Mouse (Mus musculus): ENCODE results near the gene Gpr63. TPM values are rescaled to one million over a fixed set of nuclear protein-coding genes. Genes with fewer than 3 reads are reported as not detected.
A peak's percentile ranks its signal among the peaks of the same experiment; 100 is the strongest.

Gpr63 gene
- polyA plus RNA-seq (2015; fragmentation: Nextera tagmentation; extraction: Ambion mirVana), result 1.3 and 1.5 TPM in 2 replicates

DNA sequence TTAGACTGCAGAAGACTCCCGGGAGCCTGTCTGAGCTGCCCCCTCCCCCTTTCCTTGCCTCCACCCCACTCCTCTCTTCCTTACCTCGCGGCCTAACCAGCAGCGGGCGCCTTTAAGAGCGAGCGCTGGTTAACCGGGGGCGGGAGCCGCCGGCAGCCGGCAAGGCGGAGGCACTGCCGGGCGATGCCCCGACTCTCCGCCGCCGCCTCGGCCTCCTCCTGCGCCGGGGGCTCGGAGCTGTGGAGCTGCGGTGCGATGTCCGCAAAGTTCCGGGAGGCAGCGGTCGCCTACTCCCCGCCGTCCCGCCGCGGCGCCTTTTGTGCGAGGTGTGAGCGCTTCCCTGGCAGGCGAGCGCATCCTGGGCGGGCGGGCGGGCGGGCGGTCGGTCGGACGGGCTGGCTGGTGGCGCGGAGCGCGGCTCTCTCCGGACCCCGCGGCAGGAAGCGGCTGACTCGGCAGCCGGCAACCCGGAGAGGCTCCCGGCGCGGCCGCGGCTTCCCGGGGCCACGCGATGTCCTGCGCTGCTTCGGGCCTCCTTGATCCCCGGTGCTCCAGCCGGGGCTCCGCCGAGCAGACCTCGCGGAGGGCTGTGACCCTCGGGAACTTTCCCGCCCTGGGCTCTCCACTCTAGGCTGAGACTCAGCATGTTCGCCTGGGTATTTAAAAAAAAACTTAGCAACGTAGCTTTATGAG lies at the start of gene Gpr63:
Gpr63 (plus strand) TSS at position 109 of the 693 bp plus-strand sequence.
- Histone ChIP-seq H3K27me3 (ENCODE audit: control insufficient read depth, insufficient read depth, low read depth, low read length) (no peaks in the 10 kb centered on the region), H3K4me3 (ENCODE audit: low read depth, low read length) (peak within 1 kb of the TSS; percentile 79), H3K4me2 (ENCODE audit: low read length) (peak within 1 kb of the TSS; percentile 80), H3K27ac (ENCODE audit: low read length) (peak within 1 kb of the TSS; percentile 93), H3K4me1 (ENCODE audit: control insufficient read depth, insufficient read depth, low read length) (peaks cover 12% of the 10 kb centered on the region; the same call in 1 of the 2 replicates), H3K9ac (ENCODE audit: low read depth, low read length) (peak within 1 kb of the TSS; percentile 91), H3K36me3 (ENCODE audit: control insufficient read depth, insufficient read depth, low read length) (no peaks in the 10 kb centered on the region), H3K9me3 (replicated peaks; ENCODE audit: control insufficient read depth, low read length, poor library complexity, severe bottlenecking) (no peaks in the 10 kb centered on the region)
- under 1% methylated on average over 64 of the region's 78 CpGs for WGBS
- peak; percentile 98 for ATAC-seq

DNA sequence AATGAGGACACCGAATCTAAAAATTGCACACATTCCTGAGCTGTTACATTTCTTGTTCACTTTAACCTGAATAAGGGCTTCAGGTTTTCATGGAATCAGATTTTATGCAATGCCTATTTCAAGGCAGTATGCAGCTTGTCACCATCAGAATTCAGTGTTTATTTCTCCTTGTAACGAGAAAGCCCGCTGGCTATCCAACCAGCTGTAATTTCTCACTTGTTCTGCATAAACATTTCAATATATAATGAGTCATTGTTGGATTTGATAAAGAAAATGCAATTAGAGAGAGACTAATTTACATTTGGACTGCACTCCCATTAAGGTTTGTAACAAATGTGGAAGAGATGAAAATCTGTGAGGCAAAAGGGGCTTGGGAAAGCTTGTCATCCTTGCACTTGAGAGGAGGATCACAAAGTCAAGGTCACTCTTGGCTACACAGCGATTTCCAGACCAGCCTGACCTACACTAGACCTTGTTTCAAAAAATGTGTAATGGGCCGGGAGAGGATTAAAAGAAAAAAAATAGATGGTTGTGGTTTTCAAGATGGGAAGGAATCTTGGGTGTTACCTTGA lies 46.1 kb upstream of the Gpr63 start:
- 71% methylated on average over 5 of the region's 5 CpGs for WGBS
- no peak overlapping the region for H3K4me2 ChIP-seq (ENCODE audit: low read length)
- no peak for ATAC-seq

DNA sequence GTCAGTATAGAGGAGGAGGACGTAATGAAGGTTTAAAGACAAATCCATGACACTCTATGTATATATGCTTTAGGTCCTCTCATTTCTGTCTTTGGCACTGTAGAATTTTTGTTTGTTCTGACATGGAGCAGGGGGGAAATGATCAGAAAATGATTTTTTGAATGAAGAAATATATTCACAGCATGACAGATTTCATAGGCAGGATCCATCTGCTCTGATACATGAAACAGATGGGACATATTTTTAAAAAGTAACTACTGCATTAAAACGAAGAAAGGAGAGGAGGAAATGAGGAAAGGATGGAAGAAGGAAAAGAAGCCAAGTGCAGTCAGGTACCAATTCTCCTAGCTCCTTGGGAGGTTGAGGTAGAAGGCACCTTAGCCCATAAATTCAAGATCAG lies 41.5 kb upstream of the Gpr63 start:
- Histone ChIP-seq H3K27me3 (ENCODE audit: control insufficient read depth, insufficient read depth, low read depth, low read length) (no peaks in the 10 kb centered on the region), H3K4me1 (ENCODE audit: control insufficient read depth, insufficient read depth, low read length) (no peaks in the 10 kb centered on the region), H3K4me3 (ENCODE audit: low read depth, low read length) (no peak overlapping the region), H3K9me3 (replicated peaks; ENCODE audit: control insufficient read depth, low read length, poor library complexity, severe bottlenecking) (no peaks in the 10 kb centered on the region), H3K27ac (ENCODE audit: low read length) (no peak overlapping the region), H3K4me2 (ENCODE audit: low read length) (no peak overlapping the region), H3K9ac (ENCODE audit: low read depth, low read length) (no peak overlapping the region), H3K36me3 (ENCODE audit: control insufficient read depth, insufficient read depth, low read length) (no peaks in the 10 kb centered on the region)
- WGBS, result 77% methylated on average over 2 of the region's 2 CpGs
- ATAC-seq, result no peak

More for the DNA sequence above, 46.1 kb upstream of the Gpr63 start:
- H3K27me3 ChIP-seq (ENCODE audit: control insufficient read depth, insufficient read depth, low read depth, low read length), result no peaks in the 10 kb centered on the region
- H3K27ac ChIP-seq (ENCODE audit: low read length), result no peak overlapping the region
- H3K36me3 ChIP-seq (ENCODE audit: control insufficient read depth, insufficient read depth, low read length), result no peaks in the 10 kb centered on the region
- no peaks in the 10 kb centered on the region for H3K4me1 ChIP-seq (ENCODE audit: control insufficient read depth, insufficient read depth, low read length)
- no peak overlapping the region for H3K9ac ChIP-seq (ENCODE audit: low read depth, low read length)
- H3K4me3 ChIP-seq (ENCODE audit: low read depth, low read length), result no peak overlapping the region
- no peaks in the 10 kb centered on the region for H3K9me3 ChIP-seq (replicated peaks; ENCODE audit: control insufficient read depth, low read length, poor library complexity, severe bottlenecking)

DNA sequence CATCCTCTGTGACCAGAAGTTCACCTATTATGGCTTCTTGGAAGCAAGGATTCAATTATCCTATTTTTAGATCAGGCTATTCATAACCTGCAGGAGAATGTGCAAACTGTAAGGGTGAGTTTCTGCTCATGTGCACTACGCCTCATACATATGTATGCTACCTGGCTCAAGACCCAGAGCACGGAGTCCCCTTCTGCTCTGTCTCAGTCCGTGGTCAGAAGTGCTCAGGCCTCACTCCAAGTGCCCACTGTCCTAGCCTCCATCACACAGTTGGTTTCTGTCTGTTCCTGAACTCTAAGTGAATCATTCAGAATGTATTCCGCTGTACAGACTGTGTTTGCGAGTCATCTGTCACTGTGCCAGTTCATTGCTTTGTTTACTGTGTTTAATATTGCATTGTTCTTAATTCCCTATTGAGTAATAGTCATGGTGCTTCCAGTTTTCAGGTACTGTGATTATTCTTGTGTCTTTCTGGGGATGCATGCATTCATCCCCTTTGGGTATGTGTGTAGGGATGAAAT lies 37.9 kb upstream of the Gpr63 start:
- no peaks in the 10 kb centered on the region for H3K4me1 ChIP-seq (ENCODE audit: control insufficient read depth, insufficient read depth, low read length)
- H3K4me2 ChIP-seq (ENCODE audit: low read length), result no peak overlapping the region
- H3K27me3 ChIP-seq (ENCODE audit: control insufficient read depth, insufficient read depth, low read depth, low read length), result no peaks in the 10 kb centered on the region
- ATAC-seq, result no peak
- 86% methylated on average over 5 of the region's 5 CpGs for WGBS
- no peaks in the 10 kb centered on the region for H3K9me3 ChIP-seq (replicated peaks; ENCODE audit: control insufficient read depth, low read length, poor library complexity, severe bottlenecking)
- no peak overlapping the region for H3K9ac ChIP-seq (ENCODE audit: low read depth, low read length)
- H3K27ac ChIP-seq (ENCODE audit: low read length), result no peak overlapping the region
- H3K36me3 ChIP-seq (ENCODE audit: control insufficient read depth, insufficient read depth, low read length), result no peaks in the 10 kb centered on the region
- no peak overlapping the region for H3K4me3 ChIP-seq (ENCODE audit: low read depth, low read length)

DNA sequence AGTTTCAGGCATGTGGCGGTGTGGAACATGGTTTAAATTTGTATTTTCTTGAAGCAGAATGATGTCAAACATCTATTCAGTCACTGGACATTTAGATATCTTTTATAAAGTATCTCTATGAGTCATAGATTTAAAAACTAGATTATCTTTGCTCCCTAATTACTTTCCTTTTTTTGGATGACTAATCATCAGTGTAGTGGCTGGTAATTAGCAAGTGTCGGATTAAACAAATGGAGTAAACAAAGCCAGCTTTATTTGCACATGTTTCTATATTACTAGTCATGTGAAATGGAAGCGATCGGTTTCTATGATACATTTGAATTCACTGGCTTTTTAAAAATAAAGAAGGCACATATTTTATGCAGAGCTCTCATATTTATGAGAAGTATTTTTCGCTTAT lies 37.3 kb upstream of the Gpr63 start:
- Histone ChIP-seq H3K27me3 (ENCODE audit: control insufficient read depth, insufficient read depth, low read depth, low read length) (no peaks in the 10 kb centered on the region), H3K4me3 (ENCODE audit: low read depth, low read length) (no peak overlapping the region), H3K36me3 (ENCODE audit: control insufficient read depth, insufficient read depth, low read length) (no peaks in the 10 kb centered on the region), H3K4me1 (ENCODE audit: control insufficient read depth, insufficient read depth, low read length) (no peaks in the 10 kb centered on the region), H3K4me2 (ENCODE audit: low read length) (no peak overlapping the region), H3K9ac (ENCODE audit: low read depth, low read length) (no peak overlapping the region), H3K27ac (ENCODE audit: low read length) (no peak overlapping the region), H3K9me3 (replicated peaks; ENCODE audit: control insufficient read depth, low read length, poor library complexity, severe bottlenecking) (no peaks in the 10 kb centered on the region)
- WGBS, result 84% methylated on average over 5 of the region's 5 CpGs
- no peak for ATAC-seq

DNA sequence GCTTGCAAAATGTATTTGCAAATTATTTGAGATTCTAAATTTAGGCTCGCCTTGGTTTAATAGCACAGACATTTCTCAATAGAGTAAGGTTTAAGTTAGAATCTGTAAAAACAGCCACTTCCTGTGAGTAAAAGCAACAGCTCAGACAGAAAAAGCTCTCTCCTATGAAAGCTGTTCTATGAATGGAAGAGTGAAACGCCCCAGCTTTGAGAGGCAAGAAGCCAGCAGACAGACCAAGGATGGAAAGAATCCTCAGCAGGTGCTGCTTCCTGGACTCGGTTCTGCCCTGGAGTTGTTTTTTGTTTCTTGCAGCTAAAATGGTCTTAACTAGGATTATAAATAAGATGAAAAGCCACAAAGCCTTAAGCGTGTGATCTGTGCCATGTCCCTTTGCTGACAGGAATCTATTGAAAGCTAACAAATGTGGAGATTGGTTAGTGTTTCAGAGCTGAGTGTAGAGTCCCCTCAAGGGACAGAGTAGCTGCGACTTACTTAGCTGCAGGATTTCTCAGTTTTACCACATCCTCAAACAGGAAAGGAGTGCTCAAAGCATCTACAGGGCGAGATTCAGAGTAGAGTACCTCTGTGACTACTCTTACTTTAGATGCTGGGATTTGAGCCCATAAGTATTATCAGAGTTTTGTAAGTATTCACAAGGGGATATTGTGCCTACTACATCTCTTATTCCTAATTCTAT lies 23.3 kb upstream of the Gpr63 start:
- H3K9ac ChIP-seq (ENCODE audit: low read depth, low read length), result no peak overlapping the region
- H3K4me1 ChIP-seq (ENCODE audit: control insufficient read depth, insufficient read depth, low read length), result no peaks in the 10 kb centered on the region
- ATAC-seq, result no peak
- WGBS, result 28% methylated on average over 6 of the region's 6 CpGs
- H3K27me3 ChIP-seq (ENCODE audit: control insufficient read depth, insufficient read depth, low read depth, low read length), result no peaks in the 10 kb centered on the region
- no peak overlapping the region for H3K27ac ChIP-seq (ENCODE audit: low read length)
- no peak overlapping the region for H3K4me3 ChIP-seq (ENCODE audit: low read depth, low read length)
- no peaks in the 10 kb centered on the region for H3K9me3 ChIP-seq (replicated peaks; ENCODE audit: control insufficient read depth, low read length, poor library complexity, severe bottlenecking)
- no peaks in the 10 kb centered on the region for H3K36me3 ChIP-seq (ENCODE audit: control insufficient read depth, insufficient read depth, low read length)
- no peak overlapping the region for H3K4me2 ChIP-seq (ENCODE audit: low read length)

DNA sequence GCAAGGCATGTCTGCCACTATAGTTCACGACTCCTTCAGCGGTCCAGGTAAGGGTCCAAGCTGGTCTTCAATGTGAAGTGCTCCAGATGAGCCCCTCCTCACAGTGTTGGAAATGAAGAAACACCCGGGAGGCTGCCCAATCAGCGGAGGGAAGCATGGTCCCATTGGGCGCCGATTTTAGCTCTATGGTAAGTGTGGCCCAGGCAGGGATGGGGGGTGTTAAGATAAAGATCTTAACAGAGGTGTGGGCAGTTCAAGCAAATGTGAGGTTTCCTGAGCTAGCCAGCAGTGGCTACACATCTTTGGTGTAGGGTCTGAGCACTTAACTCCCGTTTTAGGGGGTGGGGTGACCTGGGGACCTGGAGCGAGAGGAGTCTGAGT lies 299 bp upstream of the Gpr63 start:
- H3K36me3 ChIP-seq (ENCODE audit: control insufficient read depth, insufficient read depth, low read length), result no peaks in the 10 kb centered on the region
- 4% methylated on average over 8 of the region's 8 CpGs for WGBS
- H3K4me3 ChIP-seq (ENCODE audit: low read depth, low read length), result peak overlapping the region; percentile 79
- H3K4me1 ChIP-seq (ENCODE audit: control insufficient read depth, insufficient read depth, low read length), result peaks cover 12% of the 10 kb centered on the region; the same call in 1 of the 2 replicates
- no peak for ATAC-seq
- peak overlapping the region; percentile 93 for H3K27ac ChIP-seq (ENCODE audit: low read length)
- H3K27me3 ChIP-seq (ENCODE audit: control insufficient read depth, insufficient read depth, low read depth, low read length), result no peaks in the 10 kb centered on the region
- no peaks in the 10 kb centered on the region for H3K9me3 ChIP-seq (replicated peaks; ENCODE audit: control insufficient read depth, low read length, poor library complexity, severe bottlenecking)
- peak overlapping the region; percentile 80 for H3K4me2 ChIP-seq (ENCODE audit: low read length)
- peak overlapping the region; percentile 91 for H3K9ac ChIP-seq (ENCODE audit: low read depth, low read length)

DNA sequence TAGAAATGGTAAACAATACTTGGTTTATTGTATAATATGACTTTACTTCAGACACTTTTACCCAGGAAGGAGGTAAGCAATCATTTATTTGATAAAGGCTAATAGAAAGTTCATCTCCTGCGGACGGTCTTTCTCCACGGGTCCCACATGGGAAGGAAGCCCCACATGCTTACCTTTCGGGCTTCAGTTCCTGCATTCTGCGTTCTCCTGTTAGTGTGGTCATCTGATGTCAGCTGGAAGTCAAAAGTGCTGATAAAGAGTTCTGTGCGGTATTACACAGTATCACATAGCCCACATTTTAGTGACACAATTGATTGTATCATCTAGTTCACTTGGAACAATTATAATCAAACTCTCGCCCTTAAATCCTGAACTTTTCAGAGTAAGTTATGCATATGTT lies 1.0 kb downstream of the Gpr63 start:
- H3K27me3 ChIP-seq (ENCODE audit: control insufficient read depth, insufficient read depth, low read depth, low read length), result no peaks in the 10 kb centered on the region
- peaks cover 12% of the 10 kb centered on the region; the same call in 1 of the 2 replicates for H3K4me1 ChIP-seq (ENCODE audit: control insufficient read depth, insufficient read depth, low read length)
- H3K9me3 ChIP-seq (replicated peaks; ENCODE audit: control insufficient read depth, low read length, poor library complexity, severe bottlenecking), result no peaks in the 10 kb centered on the region
- 13% methylated on average over 7 of the region's 7 CpGs for WGBS
- H3K36me3 ChIP-seq (ENCODE audit: control insufficient read depth, insufficient read depth, low read length), result no peaks in the 10 kb centered on the region
- no peak for ATAC-seq
- H3K4me3 ChIP-seq (ENCODE audit: low read depth, low read length), result peak overlapping the region; percentile 79
- 0 out of 2 replicates have a peak overlapping the region, but pooled peaks have one; percentile 34 for H3K9ac ChIP-seq (ENCODE audit: low read depth, low read length)
- no peak overlapping the region for H3K27ac ChIP-seq (ENCODE audit: low read length)
- H3K4me2 ChIP-seq (ENCODE audit: low read length), result peak overlapping the region; percentile 80

DNA sequence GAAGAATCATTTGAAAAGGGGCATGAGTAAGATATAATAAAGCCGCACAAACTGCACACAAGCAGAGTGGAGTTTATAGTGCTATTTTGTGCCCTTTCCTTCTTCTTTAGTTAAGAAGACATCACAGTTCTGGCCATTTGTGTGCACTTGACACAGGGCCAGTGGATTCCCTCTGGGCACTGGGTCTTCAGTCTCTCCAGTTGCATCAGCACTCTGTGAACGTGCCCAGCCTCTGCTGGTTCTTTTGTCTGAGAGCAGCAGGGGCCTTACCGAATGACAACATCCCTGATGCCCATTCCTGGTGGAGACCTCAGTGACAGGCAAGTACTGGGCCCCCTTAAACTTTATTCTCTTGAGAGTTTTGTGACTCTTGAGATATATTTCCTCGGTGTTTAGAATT lies 12.4 kb downstream of the Gpr63 start:
- H3K9me3 ChIP-seq (replicated peaks; ENCODE audit: control insufficient read depth, low read length, poor library complexity, severe bottlenecking), result no peaks in the 10 kb centered on the region

More for the DNA sequence above, 12.4 kb downstream of the Gpr63 start:
- Histone ChIP-seq H3K4me3 (ENCODE audit: low read depth, low read length) (no peak overlapping the region), H3K4me1 (ENCODE audit: control insufficient read depth, insufficient read depth, low read length) (0 out of 2 replicates have a peak, but pooled peaks cover 2% of the 10 kb centered on the region), H3K27me3 (ENCODE audit: control insufficient read depth, insufficient read depth, low read depth, low read length) (no peaks in the 10 kb centered on the region), H3K36me3 (ENCODE audit: control insufficient read depth, insufficient read depth, low read length) (no peaks in the 10 kb centered on the region), H3K4me2 (ENCODE audit: low read length) (no peak overlapping the region), H3K9ac (ENCODE audit: low read depth, low read length) (no peak overlapping the region), H3K27ac (ENCODE audit: low read length) (no peak overlapping the region)
- 34% methylated on average over 4 of the region's 4 CpGs for WGBS
- no peak for ATAC-seq

Data from midbrain, embryonic 16.5 days (tissue).